Mouse (Mus musculus) c-Kit-positive CD71-positive TER-119-positive erythroid progenitor cells, embryonic 14.5 days (primary cell): ENCODE measurements around the gene Ralbp1.
A peak's percentile ranks its signal among the peaks of the same experiment; 100 is the strongest.

Experiments
- DNase-seq: peaks from one replicate; pipeline ENCODE4 v3.0.0-alpha.2; 2013; ENCODE audit warnings: low spot score

The Ralbp1 gene

GRCm38 (mm10) chr17:65885697-65886529 is at the start of gene Ralbp1:
Ralbp1 (minus strand) TSS chr17:65885798.
- no peak for DNase-seq

- peak; percentile 26 for DNase-seq
Observed at GRCm38 (mm10) chr17:65933741-65934140, 48.1 kb upstream of the Ralbp1 start.

- no peak for DNase-seq
Observed at GRCm38 (mm10) chr17:65931525-65931924, 45.9 kb upstream of the Ralbp1 start.

DNA sequence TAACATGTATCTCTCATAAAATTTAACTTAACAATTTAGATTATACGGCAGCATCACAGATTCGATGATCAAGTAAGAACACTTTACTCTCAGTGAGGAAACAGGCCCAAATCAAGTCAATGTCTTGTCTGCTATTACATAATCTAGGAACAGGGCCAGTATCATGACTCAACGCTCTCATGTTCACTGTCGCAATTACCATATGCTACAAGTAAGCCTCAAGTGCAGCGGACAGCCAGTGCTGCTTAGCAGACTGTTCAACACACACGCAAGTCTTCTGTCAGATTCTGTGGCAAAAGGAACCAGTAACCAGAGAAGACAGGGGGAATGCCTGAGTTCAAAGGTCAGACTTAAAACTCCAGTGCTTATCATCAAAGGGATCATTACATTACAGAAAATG is 45.4 kb upstream of the Ralbp1 start:
- no peak for DNase-seq

DNA sequence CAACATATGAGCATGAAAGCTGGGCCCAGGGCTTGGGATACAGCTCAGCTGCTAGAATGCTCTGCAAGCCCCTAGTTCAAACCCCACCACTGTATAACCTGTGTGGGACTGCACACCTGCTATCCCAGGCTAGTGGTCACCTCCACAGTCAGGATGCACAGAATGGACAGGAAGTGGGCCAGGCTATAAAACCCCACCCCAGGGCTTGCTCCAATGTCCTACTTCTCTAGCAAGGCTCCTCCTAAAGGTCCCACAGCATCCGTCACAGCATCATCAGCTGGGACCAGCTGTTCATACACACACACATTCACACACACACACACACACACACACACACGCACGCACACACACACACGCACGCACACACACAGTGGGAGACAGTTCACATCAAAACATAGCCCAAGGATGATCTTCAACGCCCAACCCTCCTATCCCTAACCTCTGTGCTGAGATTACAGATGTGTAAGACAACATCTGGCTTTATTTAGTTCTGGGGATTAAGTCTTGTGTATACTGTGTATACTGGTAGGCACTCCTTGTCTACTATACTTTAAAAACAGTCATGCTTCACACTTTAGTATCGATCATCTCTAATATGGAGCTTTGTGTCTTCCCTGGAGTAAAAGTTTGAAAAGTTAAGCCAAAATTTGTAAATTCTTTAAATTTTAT is 44.7 kb upstream of the Ralbp1 start:
- DNase-seq: no peak

- DNase-seq: no peak
Observed at GRCm38 (mm10) chr17:65929319-65929978, 43.9 kb upstream of the Ralbp1 start.

DNA sequence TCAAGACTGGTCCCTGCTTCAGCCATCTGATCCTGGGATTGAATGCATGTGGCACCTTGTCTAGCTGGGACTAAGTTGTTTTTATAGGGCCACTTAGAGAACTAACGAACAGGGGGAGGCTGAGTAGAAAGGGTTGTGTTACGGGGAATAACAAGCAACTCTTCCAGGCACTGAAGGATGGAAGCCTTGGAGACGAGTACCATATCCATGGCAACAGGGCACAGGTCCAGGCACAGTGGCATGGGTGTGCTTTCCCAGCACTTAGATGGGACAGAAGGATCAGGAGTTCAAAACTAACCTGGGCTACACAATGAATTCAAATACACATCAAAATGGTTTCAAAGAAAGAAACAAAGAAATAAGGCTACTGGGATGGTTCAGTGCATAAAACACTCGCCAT is 41.5 kb upstream of the Ralbp1 start:
- no peak for DNase-seq

- no peak for DNase-seq
Observed at GRCm38 (mm10) chr17:65924218-65924617, 38.6 kb upstream of the Ralbp1 start.

DNA sequence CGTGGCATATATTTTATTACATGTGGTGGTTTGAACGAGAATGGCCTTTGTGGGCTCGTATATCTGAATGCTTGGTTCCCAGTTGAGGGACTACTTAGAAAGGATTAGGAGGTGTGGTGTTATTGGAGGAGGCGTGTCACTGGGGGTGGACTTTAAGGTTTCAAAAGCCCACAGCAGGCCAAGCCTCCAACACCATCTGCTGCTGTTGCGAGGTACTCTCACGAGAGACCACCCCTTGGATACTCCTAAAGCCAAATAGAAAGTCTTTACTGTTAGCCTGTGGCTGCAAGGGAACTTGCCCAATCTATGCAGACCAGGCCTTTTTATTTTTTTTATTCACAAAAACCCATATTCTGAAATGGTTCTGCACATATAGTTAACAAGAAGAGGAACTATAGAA is 36.4 kb upstream of the Ralbp1 start:
- DNase-seq: no peak

DNA sequence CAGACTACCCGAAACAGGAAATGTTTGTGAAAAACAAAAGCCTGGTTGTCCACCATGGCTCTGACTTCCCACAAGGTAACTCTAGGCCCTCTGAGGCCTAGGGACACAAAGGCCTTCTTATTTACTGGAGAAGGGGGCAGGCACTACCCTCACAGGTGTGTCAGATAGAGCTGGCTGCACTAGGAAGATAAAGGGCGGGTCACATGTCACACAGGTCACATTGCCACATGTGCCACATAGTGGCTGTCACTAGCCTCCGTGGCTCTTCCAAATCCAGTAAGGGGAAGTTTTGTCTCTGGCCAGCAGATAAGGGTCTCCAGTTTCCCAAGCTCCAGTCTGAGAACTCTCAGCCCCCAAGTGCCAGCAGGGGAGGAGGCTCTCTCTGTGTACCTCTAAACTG is 33.6 kb upstream of the Ralbp1 start:
- peak; percentile 55 for DNase-seq

- no peak for DNase-seq
Observed at GRCm38 (mm10) chr17:65916135-65916668, 30.6 kb upstream of the Ralbp1 start.

- no peak for DNase-seq
Observed at GRCm38 (mm10) chr17:65914083-65914482, 28.5 kb upstream of the Ralbp1 start.

- DNase-seq: no peak
Observed at GRCm38 (mm10) chr17:65912202-65912601, 26.6 kb upstream of the Ralbp1 start.

DNA sequence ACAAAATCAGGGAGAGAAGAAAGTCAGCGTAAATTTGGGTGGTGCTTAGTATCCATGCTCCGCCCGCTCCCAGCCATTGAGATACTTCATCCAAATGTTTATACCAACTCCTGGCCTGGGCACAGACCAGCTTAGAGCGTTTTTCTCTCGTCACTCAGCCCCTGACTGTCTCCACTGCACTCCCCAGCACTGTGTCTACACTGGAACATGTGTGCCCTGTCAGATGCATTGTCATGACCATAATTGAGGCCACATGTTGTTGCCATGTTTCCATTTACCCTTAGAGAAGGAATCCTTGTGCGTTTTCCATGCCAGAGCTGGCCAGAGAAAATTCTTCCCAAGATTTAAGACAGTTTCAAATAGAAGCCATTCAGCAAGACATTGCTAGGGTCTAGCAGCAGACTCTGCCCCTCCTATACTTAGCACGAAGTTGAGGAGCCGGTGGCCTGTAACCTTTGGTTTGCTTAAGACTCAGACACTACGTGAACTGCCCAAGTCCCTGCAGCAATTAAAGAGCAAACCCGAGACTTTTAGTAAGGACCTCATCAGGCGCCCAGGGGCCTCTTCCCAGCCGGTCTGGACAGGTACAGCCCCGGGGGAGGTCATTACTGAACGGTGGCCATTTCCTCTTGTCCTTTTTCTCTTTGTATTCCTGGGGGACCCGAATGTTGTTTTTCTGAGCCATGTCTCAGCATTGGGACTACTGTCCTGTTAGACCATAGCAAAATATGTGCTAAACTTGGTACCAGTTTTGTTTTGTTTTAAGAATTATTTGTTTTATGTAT is 25.9 kb upstream of the Ralbp1 start:
- DNase-seq: no peak

DNA sequence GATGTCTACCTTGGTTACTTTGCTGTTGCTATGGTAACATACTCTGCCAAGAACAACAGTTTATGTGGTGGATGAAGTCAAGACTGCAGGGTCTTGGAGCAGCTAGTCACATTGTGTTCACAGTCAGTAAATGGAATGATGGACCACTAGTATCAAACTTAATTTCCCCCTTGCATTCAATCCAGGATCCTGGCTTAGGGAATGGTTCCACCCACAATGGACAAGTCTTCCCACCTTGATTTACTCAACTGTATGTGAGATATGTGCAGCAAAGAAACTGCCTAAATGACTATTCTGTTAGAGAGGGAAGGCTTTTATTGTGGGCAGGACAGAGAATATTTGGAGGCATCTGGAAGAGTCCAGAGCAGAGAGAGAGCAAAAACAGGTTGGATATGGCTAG is 22.7 kb upstream of the Ralbp1 start:
- no peak for DNase-seq

DNA sequence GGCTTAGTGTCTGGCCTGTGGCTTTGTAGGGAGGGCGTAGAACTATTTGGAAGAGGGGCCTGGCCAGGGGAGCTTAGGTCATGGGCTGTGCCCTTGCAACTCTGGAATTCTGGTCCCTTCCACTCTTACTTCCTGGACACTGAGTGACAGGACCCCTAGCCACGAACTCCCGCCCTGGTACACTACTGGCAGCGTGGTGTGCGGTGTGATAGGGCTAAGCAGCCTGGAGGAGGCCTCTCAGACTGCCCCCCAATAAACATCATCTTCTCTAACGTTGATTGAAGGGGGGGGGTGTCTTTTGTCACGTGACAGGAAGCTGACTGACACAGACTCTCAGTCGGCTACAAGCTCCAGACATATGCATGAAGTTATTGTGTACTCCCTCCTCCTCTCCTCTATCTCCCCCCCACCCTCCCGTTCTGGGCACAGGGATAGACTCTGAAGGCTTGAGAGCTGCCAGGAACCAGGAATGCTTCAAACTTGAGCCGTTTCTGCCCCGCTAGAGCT is 21.4 kb upstream of the Ralbp1 start:
- DNase-seq: no peak

DNA sequence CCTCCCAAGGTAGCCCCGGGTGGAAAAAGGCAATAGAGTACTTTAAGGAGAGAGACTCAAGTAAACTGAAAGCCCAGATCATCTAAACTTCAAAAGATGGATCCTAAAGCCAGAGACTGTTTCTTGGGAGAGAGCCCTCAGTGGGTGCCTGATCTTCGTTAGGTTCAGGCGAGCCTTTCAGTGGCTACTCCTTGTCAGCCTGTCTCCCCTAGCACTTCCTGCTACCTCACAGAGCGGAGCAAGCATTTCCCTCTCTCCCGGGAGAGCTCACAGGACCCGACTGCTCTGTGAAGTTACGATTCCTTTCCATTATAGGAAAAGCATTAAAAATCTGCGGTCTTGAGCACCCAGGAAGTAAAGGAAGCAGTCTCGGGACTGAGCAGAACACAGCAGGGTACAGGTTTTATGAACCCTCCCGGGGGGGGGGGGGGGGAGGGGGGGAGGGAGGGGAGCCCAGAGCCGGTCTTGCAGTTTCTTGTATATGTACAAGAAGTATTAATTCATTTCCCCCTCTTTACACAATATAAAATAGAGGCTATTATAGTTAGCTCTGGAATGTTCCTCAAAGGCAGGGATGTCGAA is 20.8 kb upstream of the Ralbp1 start:
- no peak for DNase-seq

DNA sequence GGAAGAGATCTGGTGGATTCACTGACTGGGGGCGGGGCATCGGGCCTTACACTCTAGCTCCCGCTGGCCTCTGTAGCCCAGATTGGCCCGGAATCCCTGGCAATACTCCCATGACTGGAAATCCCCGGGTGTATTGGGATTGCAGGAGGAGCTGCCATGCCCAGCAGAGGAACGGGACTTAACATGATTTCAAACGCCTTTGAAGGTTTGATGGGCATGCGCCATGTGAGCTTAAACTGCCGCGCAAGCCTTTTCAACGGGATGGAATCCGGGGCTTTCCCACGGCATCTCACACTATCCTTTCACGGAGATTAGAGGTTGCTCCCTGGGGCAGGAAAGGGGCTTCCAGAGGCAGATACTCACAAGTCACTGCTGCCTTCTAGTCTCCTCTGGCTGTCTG is 19.6 kb upstream of the Ralbp1 start:
- DNase-seq: no peak

DNA sequence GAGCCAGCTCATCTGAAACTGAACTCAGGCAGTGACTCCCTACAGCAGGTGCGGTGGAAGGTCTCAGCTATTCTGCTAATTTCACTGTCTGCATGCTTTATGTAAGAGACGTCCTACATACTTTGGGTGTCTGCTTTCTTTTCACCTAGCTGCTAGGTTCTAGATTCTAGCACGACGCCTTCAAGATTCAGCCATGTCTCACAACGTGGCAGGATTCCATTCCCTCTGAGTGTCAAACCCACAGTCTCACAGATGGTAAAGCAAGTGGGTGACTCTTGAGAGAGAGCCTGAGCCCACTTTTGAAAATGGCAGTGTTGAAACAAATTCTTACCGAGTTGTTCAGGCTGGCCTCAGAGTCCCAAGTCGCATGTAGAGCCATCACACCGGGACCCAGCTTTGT is 18.2 kb upstream of the Ralbp1 start:
- no peak for DNase-seq

DNA sequence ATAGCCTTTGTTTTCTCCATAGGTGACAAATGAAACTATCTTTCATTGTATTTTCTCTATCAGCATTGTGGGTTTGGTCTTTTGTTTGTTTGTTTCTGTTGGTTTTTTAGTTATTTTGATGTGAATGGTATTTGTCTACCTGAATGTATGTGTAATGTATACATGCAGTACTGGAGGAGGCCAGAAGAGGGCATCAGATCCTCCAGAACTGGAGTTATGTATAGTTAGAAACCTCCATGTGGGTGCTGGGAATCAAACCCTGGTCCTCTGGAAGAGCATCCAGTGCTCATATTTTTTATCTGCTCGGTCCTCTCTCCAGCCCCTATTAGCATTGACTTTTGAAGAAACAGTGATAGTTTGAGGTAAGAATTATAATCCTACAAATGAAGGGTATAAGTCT is 17.4 kb upstream of the Ralbp1 start:
- no peak for DNase-seq

DNA sequence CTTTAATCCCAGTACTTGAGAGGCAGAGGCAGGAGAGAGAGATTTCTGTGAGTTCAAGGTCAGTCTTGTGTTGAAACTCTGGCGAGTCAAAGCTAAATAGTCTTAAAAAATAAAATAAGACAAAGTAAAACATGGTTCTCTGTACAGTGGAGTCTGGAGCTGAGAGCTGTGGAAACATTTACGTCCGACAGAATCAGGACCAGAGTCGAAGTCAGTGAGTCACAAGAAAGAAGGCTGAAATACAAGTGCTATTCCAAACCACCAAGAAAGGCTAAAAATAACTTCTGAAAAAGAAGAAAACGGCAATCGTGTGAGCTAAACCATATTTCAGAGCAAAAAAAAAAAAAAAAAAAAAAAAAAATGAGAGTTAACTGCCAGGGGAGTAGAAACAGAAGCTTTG is 16.7 kb upstream of the Ralbp1 start:
- no peak for DNase-seq
